Mouse (Mus musculus) spleen, adult 12 weeks (tissue): ENCODE measurements around the gene Fam71f2.

ENCODE experiments used
- DNase-seq: peaks from one replicate; pipeline ENCODE4 v3.0.0; 2022; ENCODE audit warnings: low spot score

The Fam71f2 gene

GRCm38 (mm10) chr6:29279293-29279692 lies at the start of gene Fam71f2:
Gene Fam71f2, plus strand, starts transcription at chr6:29279593.
- no peak for DNase-seq

- DNase-seq, result no peak
These were observed 49.0 kb upstream of the Fam71f2 start for GRCm38 (mm10) chr6:29230386-29230785.

DNA sequence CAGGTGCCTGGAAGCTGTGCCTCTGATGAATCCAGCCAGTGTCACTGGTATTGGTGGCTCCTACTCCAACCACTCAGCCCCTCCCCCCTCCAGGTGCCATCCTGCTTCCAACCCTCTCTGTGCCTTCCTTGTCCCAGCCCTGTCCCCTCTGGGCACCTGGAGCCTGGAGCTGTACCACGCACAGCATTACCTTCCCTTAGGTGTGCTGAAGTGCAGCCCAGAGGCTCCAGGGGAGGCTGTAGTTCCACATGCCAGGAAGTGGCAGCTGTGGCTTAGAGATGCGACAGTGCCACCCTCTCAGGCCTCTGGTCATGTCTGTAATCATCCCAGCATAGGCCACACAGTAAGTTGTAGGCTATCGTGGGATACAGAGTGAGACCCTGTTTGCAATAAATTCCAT lies 47.6 kb upstream of the Fam71f2 start:
- no peak for DNase-seq

GRCm38 (mm10) chr6:29232321-29232720 lies 47.1 kb upstream of the Fam71f2 start:
- no peak for DNase-seq

- no peak for DNase-seq
These were observed 45.7 kb upstream of the Fam71f2 start for GRCm38 (mm10) chr6:29233710-29234109.

GRCm38 (mm10) chr6:29234272-29234671 lies 45.1 kb upstream of the Fam71f2 start:
- no peak for DNase-seq

DNA sequence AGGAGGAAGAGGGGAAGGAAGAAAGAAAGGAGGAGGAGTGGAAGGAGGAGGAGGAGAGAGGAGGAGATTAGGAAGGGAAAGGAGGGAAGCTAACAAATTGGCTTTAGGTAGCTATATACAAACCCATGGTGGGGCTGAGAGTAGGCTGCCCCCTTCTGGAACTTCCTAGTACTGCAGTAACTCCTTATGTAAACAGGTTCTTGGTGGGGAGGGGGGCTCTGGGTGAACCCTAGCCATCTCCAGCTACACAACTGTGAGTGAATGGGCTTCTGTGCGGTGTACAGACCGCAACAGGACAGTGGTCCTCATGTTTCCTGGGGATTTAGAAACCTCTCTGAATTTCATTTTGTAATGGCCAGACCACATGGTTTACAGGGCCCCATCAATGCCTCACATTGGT lies 38.6 kb upstream of the Fam71f2 start:
- no peak for DNase-seq

DNA sequence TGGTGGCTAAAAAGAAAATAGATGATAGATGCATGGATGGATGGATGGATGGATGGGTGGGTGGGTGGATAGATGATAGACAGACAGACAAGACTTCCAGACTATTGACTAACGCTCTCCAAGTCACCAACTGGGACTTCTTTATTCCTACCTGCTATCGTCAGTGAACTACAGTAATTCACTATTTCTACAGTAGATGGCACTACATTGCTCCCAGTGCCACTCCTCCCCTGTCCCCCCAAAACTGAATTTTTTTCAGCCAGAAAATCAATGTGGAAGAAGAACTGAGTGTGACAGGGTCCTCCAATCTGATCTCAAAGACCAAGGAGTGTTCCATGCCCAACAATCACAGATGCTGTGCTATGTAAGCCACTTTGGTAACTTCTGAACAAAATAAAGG lies 37.7 kb upstream of the Fam71f2 start:
- no peak for DNase-seq

DNA sequence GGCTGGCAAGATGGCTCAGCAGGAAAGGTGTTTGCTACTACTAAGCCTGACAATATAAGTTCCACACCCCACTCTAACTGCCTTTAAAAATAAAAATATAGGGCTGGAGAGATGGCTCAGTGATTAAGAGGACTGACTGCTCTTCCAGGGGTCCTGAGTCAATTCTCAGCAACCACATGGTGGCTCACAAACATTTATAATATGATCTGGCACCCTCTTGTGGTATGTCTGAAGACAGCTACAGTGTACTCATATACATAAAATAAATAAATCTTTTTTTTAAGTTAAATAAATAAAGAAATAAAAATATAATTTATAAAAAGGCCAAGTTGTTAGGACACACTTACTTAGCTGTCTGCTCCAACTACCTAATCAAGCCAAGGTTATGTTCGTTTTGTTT lies 37.1 kb upstream of the Fam71f2 start:
- no peak for DNase-seq

GRCm38 (mm10) chr6:29245272-29246120 lies 33.9 kb upstream of the Fam71f2 start:
- DNase-seq, result no peak

GRCm38 (mm10) chr6:29246183-29246582 lies 33.2 kb upstream of the Fam71f2 start:
- DNase-seq, result no peak

DNA sequence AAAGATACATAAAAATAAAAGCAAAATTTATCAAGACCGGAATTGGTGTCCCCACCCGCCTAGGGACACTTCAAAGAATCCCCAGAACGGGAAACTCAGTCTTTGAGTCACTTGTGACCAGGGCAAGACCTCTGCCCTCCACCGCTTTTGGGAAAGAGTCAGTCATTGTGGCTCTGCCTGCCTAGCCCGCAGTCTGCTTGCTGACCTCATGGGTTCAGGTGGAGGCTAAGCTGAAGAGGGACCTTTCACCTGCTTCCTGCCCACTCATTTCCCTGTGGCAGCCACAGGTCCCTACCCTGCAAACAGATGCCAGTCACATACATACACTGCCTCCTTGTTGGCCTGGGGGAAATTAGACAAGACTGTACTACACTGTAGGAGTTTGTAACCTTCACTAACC lies 32.8 kb upstream of the Fam71f2 start:
- DNase-seq, result no peak

GRCm38 (mm10) chr6:29247072-29247471 lies 32.3 kb upstream of the Fam71f2 start:
- DNase-seq, result no peak

GRCm38 (mm10) chr6:29259418-29259817 lies 20.0 kb upstream of the Fam71f2 start:
- no peak for DNase-seq

- no peak for DNase-seq
These were observed 17.6 kb upstream of the Fam71f2 start for GRCm38 (mm10) chr6:29261831-29262230.

GRCm38 (mm10) chr6:29263650-29264455 lies 15.5 kb upstream of the Fam71f2 start:
- no peak for DNase-seq

GRCm38 (mm10) chr6:29264456-29264781 lies 15.0 kb upstream of the Fam71f2 start:
- no peak for DNase-seq

DNA sequence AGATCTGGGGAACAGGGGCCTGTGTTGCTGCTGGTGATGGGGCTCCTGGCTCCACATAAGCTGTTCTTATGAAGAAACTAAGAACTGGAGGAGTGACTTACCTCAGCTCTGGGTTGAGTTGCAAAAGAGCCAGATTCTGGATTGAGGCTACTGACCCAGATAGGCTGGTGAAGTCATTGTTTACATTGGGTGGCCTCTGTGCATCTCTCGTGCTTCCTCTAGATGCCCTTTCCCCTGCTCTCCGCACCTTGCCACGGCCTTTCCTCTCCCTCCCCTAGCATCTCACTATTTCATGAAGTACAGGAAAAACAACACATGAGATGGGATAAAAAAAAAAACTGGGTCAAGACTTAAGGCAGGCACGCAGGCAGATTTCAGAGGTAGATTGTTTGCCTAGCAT lies 12.5 kb upstream of the Fam71f2 start:
- no peak for DNase-seq

GRCm38 (mm10) chr6:29269006-29269668 lies 10.3 kb upstream of the Fam71f2 start:
- DNase-seq, result no peak

DNA sequence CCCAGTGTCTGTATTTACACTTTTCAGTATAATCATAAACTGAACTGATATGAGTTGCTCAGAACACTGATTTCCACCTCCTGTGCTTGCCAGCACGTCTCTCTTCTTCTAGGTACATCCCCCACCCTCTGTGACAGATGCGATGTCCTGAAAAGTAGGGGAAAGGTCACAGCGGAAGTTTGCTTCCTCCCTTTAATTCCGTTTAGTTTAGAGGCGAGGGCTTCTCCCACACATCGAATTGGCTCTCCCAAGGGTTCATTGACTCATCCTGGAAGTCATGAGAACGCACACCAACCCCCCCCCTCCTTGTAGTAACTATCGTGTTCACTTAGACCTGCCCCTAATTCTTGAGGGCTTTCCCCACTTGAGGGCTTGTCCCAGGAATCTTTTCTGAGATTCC lies 8.4 kb upstream of the Fam71f2 start:
- no peak for DNase-seq

DNA sequence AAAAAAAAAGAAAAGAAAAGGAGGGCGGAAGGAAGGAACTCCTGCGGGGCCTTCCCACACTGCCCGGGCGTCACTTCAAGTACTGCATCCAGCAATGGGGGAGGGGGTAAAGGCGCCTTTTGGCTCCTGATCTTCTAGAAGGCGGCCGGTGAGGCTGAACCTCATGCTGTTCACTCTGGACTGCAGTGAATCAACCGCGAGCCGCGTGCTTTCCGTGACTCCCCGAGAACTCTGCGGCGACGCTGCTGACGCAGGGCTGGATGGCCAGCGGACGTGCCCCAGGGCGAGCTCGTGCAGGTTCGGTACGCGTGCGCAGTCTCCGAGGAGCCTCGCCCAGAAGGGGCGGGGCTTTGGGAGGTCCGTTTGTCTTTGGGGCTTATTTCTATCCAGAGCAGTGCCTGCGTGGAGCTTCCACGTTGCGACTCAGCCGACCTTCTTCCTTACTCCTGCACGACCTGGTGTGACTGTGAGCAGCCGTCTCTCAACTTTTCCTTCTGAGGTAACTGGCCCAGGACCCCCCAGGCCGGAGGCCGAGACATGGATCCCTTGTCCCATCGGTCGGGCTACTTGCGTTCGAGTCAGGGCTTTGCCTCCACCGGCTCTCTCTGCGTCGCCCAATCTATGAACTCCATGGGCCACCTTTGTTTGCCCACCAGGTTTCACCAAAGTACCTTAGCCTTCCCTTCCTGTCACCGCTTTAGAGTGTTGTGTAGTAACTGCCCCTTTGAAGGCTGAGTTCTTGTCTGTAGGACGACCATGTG lies 6.9 kb upstream of the Fam71f2 start, which contains the start of gene Hilpda:
Hilpda (plus strand) TSS at position 177 of the 761 bp plus-strand sequence.
- DNase-seq, result peak; percentile 91

DNA sequence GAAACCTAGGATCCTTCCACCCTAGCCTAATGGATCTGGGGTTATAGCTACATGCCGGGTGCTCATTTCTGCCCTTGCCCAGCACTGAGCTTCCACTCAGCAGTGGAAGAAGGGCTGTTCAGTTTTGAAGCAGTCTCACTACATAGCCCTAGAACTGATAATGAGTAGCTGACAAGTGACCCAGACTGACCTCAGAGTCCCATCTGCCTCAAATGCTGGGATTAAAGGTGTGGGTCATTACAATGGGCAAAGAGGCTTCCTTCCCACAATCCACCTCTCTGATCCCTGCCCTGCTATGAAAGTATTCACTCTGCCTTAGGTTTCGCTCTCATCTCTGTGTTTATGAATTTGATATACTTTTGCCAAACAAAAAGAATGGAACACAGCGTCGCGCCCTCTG lies 2.6 kb upstream of the Fam71f2 start:
- no peak for DNase-seq
